In the genomic region with DNA sequence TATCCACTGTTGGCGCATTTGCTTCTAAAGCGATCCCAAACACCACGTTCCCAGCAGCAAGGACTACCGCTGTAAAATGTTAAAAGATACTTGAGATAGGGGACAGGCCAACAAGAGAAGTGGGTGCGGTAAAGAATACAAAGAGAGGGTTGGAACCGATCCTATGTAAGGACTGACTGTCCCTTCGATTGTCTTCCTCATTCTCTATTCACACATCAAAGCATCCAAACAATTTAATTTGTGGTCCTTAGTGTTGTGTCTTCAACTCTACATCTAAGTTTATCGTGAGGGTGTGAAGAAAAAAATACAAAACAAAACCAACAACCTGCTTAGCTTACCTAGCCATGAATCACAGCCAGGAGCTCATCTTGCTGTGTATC, we compare ENCODE assay signal across 8 mouse cellular contexts. TPM values are rescaled to one million over a fixed set of nuclear protein-coding genes. Genes with fewer than 3 reads are reported as not detected.
DNase-seq lines count a peak whose midpoint lies in the region; ATAC-seq and TF ChIP-seq lines count a peak whose summit lies in the region.

No protein-coding gene starts in this region.

- H3K79me2 ChIP-seq in C2C12 (ENCODE audit: control insufficient read depth, insufficient read depth), result peaks cover 58% of the 10 kb centered on the region

- no peaks in the 10 kb centered on the region for H3K36me3 ChIP-seq in heart, embryonic 10.5 days
- peaks cover 15% of the 10 kb centered on the region for H3K36me3 ChIP-seq in C2C12 (ENCODE audit: control insufficient read depth, insufficient read depth)
- H3K36me3 ChIP-seq in forebrain, embryonic 14.5 days (ENCODE audit: control insufficient read depth, insufficient read depth, low read length), result no peaks in the 10 kb centered on the region
- H3K36me3 ChIP-seq in liver, embryonic 14.5 days (replicated peaks; ENCODE audit: control insufficient read depth, insufficient read depth, low read depth), result no peaks in the 10 kb centered on the region

- H3K4me2 ChIP-seq in forebrain, embryonic 14.5 days (ENCODE audit: low read length), result peak overlapping the region; percentile 68
- H3K4me2 ChIP-seq in liver, embryonic 14.5 days (ENCODE audit: low read depth), result peak overlapping the region; percentile 73

- H3K79me3 ChIP-seq in C2C12 (ENCODE audit: low read depth), result peaks cover 50% of the 10 kb centered on the region

- peak; percentile 25 for DNase-seq in heart, embryonic 10.5 days (ENCODE audit: low spot score)
- DNase-seq in heart, adult 18-20 months, result no peak
- DNase-seq in forebrain, embryonic 14.5 days (ENCODE audit: low spot score), result peak; percentile 30
- no peak for DNase-seq in liver, embryonic 14.5 days (ENCODE audit: low read depth in 3 of 3, low spot score in 3 of 3)
- DNase-seq in adrenal gland, postnatal 10 days, result no peak
- no peak for DNase-seq in retina, postnatal 1 day

- peaks cover 13% of the 10 kb centered on the region; the same call in 1 of the 2 replicates for H3K27me3 ChIP-seq in heart, embryonic 10.5 days (ENCODE audit: insufficient read depth, poor library complexity, severe bottlenecking)
- no peaks in the 10 kb centered on the region for H3K27me3 ChIP-seq in C2C12 (ENCODE audit: control insufficient read depth, insufficient read depth, insufficient read length)
- H3K27me3 ChIP-seq in forebrain, embryonic 14.5 days (replicated peaks; ENCODE audit: control insufficient read depth, insufficient read depth, low read length), result no peaks in the 10 kb centered on the region
- no peaks in the 10 kb centered on the region for H3K27me3 ChIP-seq in liver, embryonic 14.5 days (ENCODE audit: control insufficient read depth, insufficient read depth, low read length)

- H3K4me3 ChIP-seq in heart, embryonic 10.5 days, result peak overlapping the region; percentile 97
- H3K4me3 ChIP-seq in C2C12 (ENCODE audit: insufficient read depth, poor library complexity, severe bottlenecking), result peak overlapping the region; percentile 89
- peak overlapping the region; percentile 95 for H3K4me3 ChIP-seq in forebrain, embryonic 14.5 days (ENCODE audit: low read depth, low read length)
- H3K4me3 ChIP-seq in liver, embryonic 14.5 days (ENCODE audit: insufficient read depth in 1 of 2, low read depth in 2 of 2, low read length in 2 of 2), result peak overlapping the region; percentile 74 to 78

- H3K9me3 ChIP-seq in heart, embryonic 10.5 days, result no peaks in the 10 kb centered on the region
- H3K9me3 ChIP-seq in forebrain, embryonic 14.5 days (replicated peaks; ENCODE audit: control insufficient read depth, low read length), result no peaks in the 10 kb centered on the region
- H3K9me3 ChIP-seq in liver, embryonic 14.5 days (ENCODE audit: control insufficient read depth, low read length), result no peaks in the 10 kb centered on the region

- no peak for ATAC-seq in forebrain, embryonic 14.5 days
- no peak for ATAC-seq in liver, embryonic 14.5 days (ENCODE audit: insufficient read depth)
- ATAC-seq in CD4-positive, CD25-positive, alpha-beta regulatory T cell, adult 4 months, result no peak

- TF ChIP-seq CTCF in C2C12 (IDR thresholded peaks at IDR 0.05; ENCODE audit: control insufficient read depth, insufficient read depth, insufficient read length), result no peak
- TF ChIP-seq CTCF in liver, embryonic 14.5 days (IDR thresholded peaks at IDR 0.05; ENCODE audit: low read depth), result no peak

- H3ac ChIP-seq in C2C12 (ENCODE audit: control insufficient read depth, insufficient read length, low read depth), result peak overlapping the region; percentile 88

- H3K4me1 ChIP-seq in heart, embryonic 10.5 days, result peaks cover 9% of the 10 kb centered on the region; the same call in 1 of the 2 replicates
- H3K4me1 ChIP-seq in forebrain, embryonic 14.5 days (ENCODE audit: control insufficient read depth, insufficient read depth, low read length), result peaks cover 24% of the 10 kb centered on the region
- peaks cover 0 to 5% of the 10 kb centered on the region in 2 experiments; a peak in 2 of 4 replicates for H3K4me1 ChIP-seq in liver, embryonic 14.5 days (replicated peaks; ENCODE audit: control insufficient read depth in 2 of 2, insufficient read depth in 2 of 2, low read length in 1 of 2)

- TF ChIP-seq EP300 in liver, embryonic 14.5 days (IDR thresholded peaks at IDR 0.05; ENCODE audit: low read depth), result no peak

- 21% methylated on average over 8 of the region's 8 CpGs for WGBS in heart, embryonic 10.5 days
- 8% methylated on average over 8 of the region's 8 CpGs for WGBS in forebrain, embryonic 14.5 days
- 24% methylated on average over 8 of the region's 8 CpGs for WGBS in liver, embryonic 14.5 days (ENCODE audit: insufficient replicate concordance)

- H3K9ac ChIP-seq in forebrain, embryonic 14.5 days (ENCODE audit: low read length), result peak overlapping the region; percentile 99
- no peak overlapping the region for H3K9ac ChIP-seq in liver, embryonic 14.5 days (replicated peaks)

- peak overlapping the region; percentile 95 for H3K27ac ChIP-seq in heart, embryonic 10.5 days
- peak overlapping the region; percentile 89 for H3K27ac ChIP-seq in forebrain, embryonic 14.5 days (ENCODE audit: low read depth, low read length)
- no peak overlapping the region for H3K27ac ChIP-seq in liver, embryonic 14.5 days

TF ChIP-seq in C2C12, 6 proteins besides CTCF, POLR2A, EP300 and RAD21:
- no peak for TF ChIP-seq FOSL1 (IDR thresholded peaks at IDR 0.05; ENCODE audit: insufficient read depth, low read length, poor library complexity, severe bottlenecking)
- TF ChIP-seq USF1 (IDR thresholded peaks at IDR 0.05; ENCODE audit: low read depth), result no peak
- TF ChIP-seq CEBPB (IDR thresholded peaks at IDR 0.05; ENCODE audit: low read depth), result no peak
- no peak for TF ChIP-seq MAX (IDR thresholded peaks at IDR 0.05)
- no peak for TF ChIP-seq MYOG (IDR thresholded peaks at IDR 0.05; ENCODE audit: control insufficient read depth, extremely low read depth, insufficient read length)
- no peak for TF ChIP-seq MYOD1 (IDR thresholded peaks at IDR 0.05; ENCODE audit: control insufficient read depth, insufficient read length, low read depth)
TF ChIP-seq in C2C12: peak in this region for 0.

RNA-seq across cellular contexts. Expression of gene Ube2d1, which starts 0.9 kb away (rescaled TPM):
- polyA plus RNA-seq in heart, embryonic 10.5 days (2016; fragmentation: Nextera tagmentation; extraction: Ambion mirVana), result 59.7 and 65.2 TPM in 2 replicates
- total RNA-seq in heart, adult 18-20 months (2021), result 10 to 100 TPM; 39.5 to 41.9 TPM
- 34.0 TPM for polyA plus RNA-seq in C2C12 (2012; fragmentation: generic; extraction: Trizol)
- polyA plus RNA-seq in forebrain, embryonic 14.5 days (2014; fragmentation: Nextera tagmentation; extraction: Ambion mirVana), result 239 and 264 TPM in 2 replicates
- polyA plus RNA-seq in liver, embryonic 14.5 days (2012; rRNA removed), result 6.9 and 7.3 TPM in 2 replicates
- polyA plus RNA-seq in liver, embryonic 14.5 days (2014; fragmentation: Nextera tagmentation; extraction: Ambion mirVana), result 6.8 and 7.0 TPM in 2 replicates
- polyA plus RNA-seq in CD4-positive, CD25-positive, alpha-beta regulatory T cell, adult 4 months (2017; shearing (Covaris generic)), result 10 to 100 TPM; 16.6 to 22.2 TPM
- total RNA-seq in adrenal gland, postnatal 10 days (2021), result 10 to 100 TPM; 18.9 to 27.0 TPM

RNA-seq across cellular contexts. Expression of gene Tfam, which starts 46.0 kb away (rescaled TPM):
- 57.8 and 78.1 TPM in 2 replicates for polyA plus RNA-seq in heart, embryonic 10.5 days (2016; fragmentation: Nextera tagmentation; extraction: Ambion mirVana)
- total RNA-seq in heart, adult 18-20 months (2021), result 10 to 100 TPM; 65.6 to 73.7 TPM
- 21.0 TPM for polyA plus RNA-seq in C2C12 (2012; fragmentation: generic; extraction: Trizol)
- polyA plus RNA-seq in forebrain, embryonic 14.5 days (2014; fragmentation: Nextera tagmentation; extraction: Ambion mirVana), result 56.8 and 67.0 TPM in 2 replicates
- polyA plus RNA-seq in liver, embryonic 14.5 days (2012; rRNA removed), result 7.2 and 14.4 TPM in 2 replicates
- polyA plus RNA-seq in liver, embryonic 14.5 days (2014; fragmentation: Nextera tagmentation; extraction: Ambion mirVana), result 31.1 and 33.2 TPM in 2 replicates
- 10 to 100 TPM; 75.2 to 89.6 TPM for polyA plus RNA-seq in CD4-positive, CD25-positive, alpha-beta regulatory T cell, adult 4 months (2017; shearing (Covaris generic))
- 10 to 100 TPM; 71.2 to 72.0 TPM for total RNA-seq in adrenal gland, postnatal 10 days (2021)

Comparison
In these comparisons a context has a peak if more than half of its experiments do, and no peak if none do; other contexts are left out.
1. DNase-seq: peak in heart, embryonic 10.5 days (single experiment) and forebrain, embryonic 14.5 days (single experiment); none in heart, adult 18-20 months (0 of 2), liver, embryonic 14.5 days (0 of 3), adrenal gland, postnatal 10 days (single experiment) and retina, postnatal 1 day (single experiment).
2. Peak in every context shown above with its lines, with median percentiles within 50 percentile points of each other: H3K4me3 ChIP-seq.